Mouse (Mus musculus) heart, adult 2 months (tissue): ENCODE data around the gene Daxx. TPM values are rescaled to one million over a fixed set of nuclear protein-coding genes. Genes with fewer than 3 reads are reported as not detected.
"Not testable (repeated sequence)": the region's sequence is repeated elsewhere in the genome, so short reads cannot be mapped to it uniquely, and the experiment has no call there.

Experiments used
- DNase-seq, 2 experiments: peaks; one replicate each; pipeline ENCODE4 v3.0.0; 2021
- H3K27ac ChIP-seq: fragments of 200-600 bp; 2 replicates; pipeline ENCODE4 v1.8.1; 2022
- H3K27me3 ChIP-seq: fragments of 200-500 bp; 2 replicates; pipeline ENCODE4 v1.6.1; 2012; ENCODE audit warnings: mild to moderate bottlenecking, low read length, inconsistent platforms, mixed read lengths; ENCODE audit not compliant: control insufficient read depth, insufficient read depth
- H3K36me3 ChIP-seq: fragments of 200-500 bp; 2 replicates; pipeline ENCODE4 v1.6.1; 2012; ENCODE audit warnings: low read length, inconsistent platforms; ENCODE audit not compliant: control insufficient read depth, insufficient read depth
- H3K4me1 ChIP-seq: fragments of 200-500 bp; 2 replicates; pipeline ENCODE4 v1.6.1; 2011; ENCODE audit warnings: low read length; ENCODE audit not compliant: control insufficient read depth, insufficient read depth
- H3K4me3 ChIP-seq: fragments of 200-600 bp; 2 replicates; pipeline ENCODE4 v1.8.1; 2022
- H3K79me2 ChIP-seq: fragments of 200-500 bp; replicated peaks from 2 replicates; pipeline ENCODE4 v1.6.1; 2012; ENCODE audit warnings: mild to moderate bottlenecking, inconsistent platforms, low read length, moderate library complexity, mixed read lengths; ENCODE audit not compliant: control insufficient read depth, insufficient read depth
- H3K9ac ChIP-seq: fragments of 200-500 bp; 2 replicates; pipeline ENCODE4 v1.6.1; 2012; ENCODE audit warnings: low read depth, mild to moderate bottlenecking, control low read depth, inconsistent platforms, low read length, mixed read lengths
- CTCF ChIP-seq: fragments of 200-600 bp; IDR thresholded peaks from 2 replicates; pipeline ENCODE4 v1.8.1; 2022; ENCODE audit warnings: antibody characterized with exemption, mild to moderate bottlenecking, moderate library complexity
- EP300 ChIP-seq: fragments of 200-500 bp; IDR thresholded peaks from 2 replicates; pipeline ENCODE4 v1.6.1; 2011; ENCODE audit warnings: low read depth, low read length, control low read depth; ENCODE audit not compliant: insufficient read depth
- POLR2A ChIP-seq: fragments of 200-500 bp; IDR thresholded peaks from 2 replicates; pipeline ENCODE4 v1.6.1; 2011; ENCODE audit warnings: mild to moderate bottlenecking, low read depth, low read length, control low read depth; ENCODE audit not compliant: insufficient read depth
- WGBS: fragments of 180-500 bp; shearing (Covaris S2); methylation state at CpG from one replicate; pipeline ENCODE4 v1.1.7; 2018; 5-methylcytosine and 5-hydroxymethylcytosine counted together
- intact Hi-C: fragments of 180-260 bp; cut with DNase I; formaldehyde crosslinking; loops from one replicate; pipeline ENCODE4 v1.15.1; 2025
- long read RNA-seq: library from polyadenylated mRNA; stranded (forward); transcript quantifications from one replicate; pipeline ENCODE4 v2.0.0, GENCODE M21; 2021
- polyA plus RNA-seq: library from polyadenylated mRNA; depleted of rRNA; stranded (reverse); fragments of >200 nt; gene quantifications from 2 replicates; pipeline ENCODE4 v1.2.3, GENCODE M21; 2012; rRNA removed
- total RNA-seq, 2 experiments: library from RNA; stranded (reverse); gene quantifications; 2 replicates each; pipeline ENCODE4 v1.2.3; 2021

Daxx gene
- 10 to 100 TPM; 11.5 to 16.4 TPM for total RNA-seq
- polyA plus RNA-seq: 18.5 and 20.5 TPM in 2 replicates
- long read RNA-seq, transcript Daxx-201 (8 exons, 2,581 nt): major isoform, 8 of 12 reads
- long read RNA-seq, partial matches to known transcripts: 3 of 12 reads
- long read RNA-seq, other reads (novel, unspliced or antisense): 1 of 12 reads

DNA sequence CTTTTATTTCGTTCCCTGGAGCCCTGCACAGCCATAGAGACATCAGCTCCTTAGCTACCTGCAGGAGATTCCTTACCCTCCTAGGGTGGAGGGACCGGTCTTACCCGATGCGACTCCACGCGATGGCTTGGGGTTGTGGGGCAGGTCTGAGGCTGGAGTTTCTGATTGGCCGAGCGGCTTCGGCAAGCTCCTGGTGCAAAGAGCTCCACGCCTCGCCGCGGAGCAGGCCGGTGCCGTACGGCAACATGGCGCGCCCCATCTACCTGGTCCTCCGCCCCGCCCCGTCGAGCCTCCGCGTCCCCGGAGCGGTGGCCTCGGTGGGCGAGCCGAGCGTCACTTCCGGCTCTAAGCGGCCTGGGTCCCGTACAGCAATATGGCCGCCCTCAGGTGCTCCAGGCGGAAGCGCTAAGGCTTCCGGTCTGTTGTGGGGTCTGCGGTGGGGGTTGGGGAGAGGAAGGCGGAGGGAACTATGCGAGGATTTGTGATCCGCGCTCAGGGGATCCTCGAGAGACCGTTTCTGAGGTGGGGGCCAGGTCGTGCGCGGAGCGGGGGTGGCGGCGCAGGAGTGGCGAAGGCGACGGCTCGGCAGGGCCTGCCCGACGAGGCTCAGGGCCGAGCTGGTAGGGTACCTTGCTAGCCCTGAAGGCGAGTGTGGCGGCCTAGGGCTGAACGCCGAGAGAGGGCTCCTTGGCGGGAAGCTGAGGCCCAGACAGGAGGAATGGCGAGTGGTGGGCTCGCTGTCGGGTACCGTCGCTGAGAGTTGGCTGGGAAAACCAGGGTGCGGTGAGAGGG, at the start of gene Daxx:
Gene Daxx, plus strand, starts transcription at position 338 of the 792 bp plus-strand sequence.
- Histone ChIP-seq H3K4me1 (peaks cover 3% of the 10 kb centered on the region; the same call in 1 of the 2 replicates), H3K36me3 (no peaks in the 10 kb centered on the region; the same call in 1 of the 2 replicates), H3K27ac (peak within 1 kb of the TSS; percentile 98), H3K79me2 (no peaks in the 10 kb centered on the region), H3K27me3 (no peaks in the 10 kb centered on the region), H3K9ac (peak within 1 kb of the TSS; percentile 91), H3K4me3 (peak within 1 kb of the TSS; percentile 82)
- peak; percentile 99 to 100 for DNase-seq
- TF ChIP-seq CTCF (no peak), POLR2A (peak; percentile 70; the same call in 1 of the 2 replicates), EP300 (peak; percentile 30; the same call in 1 of the 2 replicates)
- intact Hi-C loops: no loop called here
- WGBS: under 1% methylated on average over 68 of the region's 68 CpGs

GRCm38 (mm10) chr17:33865330-33866030, 43.7 kb upstream of the Daxx start:
- 20% methylated on average over 9 of the region's 9 CpGs for WGBS
- H3K27me3 ChIP-seq: no peaks in the 10 kb centered on the region
- intact Hi-C loops: no loop called here
- no peak overlapping the region for H3K4me3 ChIP-seq
- no peak overlapping the region for H3K27ac ChIP-seq
- TF ChIP-seq EP300 (no peak), CTCF (peak; percentile 66), POLR2A (no peak)
- no peaks in the 10 kb centered on the region for H3K36me3 ChIP-seq
- H3K4me1 ChIP-seq: no peaks in the 10 kb centered on the region
- peak in 1 of 2 experiments; percentile 40 for DNase-seq
- H3K79me2 ChIP-seq: no peaks in the 10 kb centered on the region
- H3K9ac ChIP-seq: no peak overlapping the region

DNA sequence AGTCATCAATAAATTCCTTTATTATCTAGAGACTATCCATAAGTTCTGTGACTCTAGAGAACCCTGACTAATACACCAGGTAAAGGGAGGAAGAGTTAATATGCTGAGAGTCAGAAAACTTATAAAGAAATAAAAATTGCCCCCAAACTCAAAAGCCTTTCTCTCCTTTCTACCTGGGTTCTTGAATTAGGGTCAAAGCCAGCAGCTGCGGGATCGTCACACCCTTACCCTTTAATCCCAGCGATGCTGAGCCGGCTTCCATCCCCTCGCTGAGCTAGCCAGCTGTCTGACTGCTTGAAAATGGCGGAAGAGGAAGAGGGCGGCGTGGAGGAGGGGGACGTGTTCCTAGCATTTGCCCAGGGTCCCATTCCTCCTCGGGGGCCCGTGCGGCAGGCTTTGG, 35.7 kb upstream of the Daxx start, which contains the start of gene Gm7029:
Gene Gm7029, plus strand, starts transcription at position 301 of the 400 bp plus-strand sequence.
- intact Hi-C loops, H3K27ac ChIP-seq, H3K27me3 ChIP-seq, H3K4me3 ChIP-seq, DNase-seq, H3K9ac ChIP-seq, H3K79me2 ChIP-seq, H3K36me3 ChIP-seq, H3K4me1 ChIP-seq: not testable (repeated sequence)
- 69% methylated on average over 3 of the region's 12 CpGs for WGBS

- no peak for DNase-seq
- H3K79me2 ChIP-seq: no peaks in the 10 kb centered on the region
- intact Hi-C loops: no loop called here
Measured at GRCm38 (mm10) chr17:33874411-33874810, 34.8 kb upstream of the Daxx start.

DNA sequence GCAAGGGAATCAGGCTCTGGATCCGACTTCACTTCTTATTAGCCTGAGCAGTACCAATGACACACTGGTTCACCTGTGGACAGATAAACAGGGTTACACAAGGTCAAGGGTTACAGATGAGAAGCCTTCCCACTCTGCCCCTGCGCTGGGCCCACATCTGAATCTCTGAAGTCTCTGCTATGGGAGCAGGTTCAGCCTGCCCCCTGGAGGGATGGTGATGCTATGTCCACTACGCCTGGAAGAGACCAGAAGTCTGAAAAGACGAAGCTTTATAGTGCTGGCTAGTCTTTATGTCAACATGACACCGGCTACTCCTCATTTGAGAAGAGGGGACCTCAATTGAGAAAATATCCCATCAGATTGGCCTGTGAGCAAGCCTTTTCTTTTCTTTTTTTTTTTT, 33.4 kb upstream of the Daxx start:
- TF ChIP-seq CTCF: peak; percentile 45
- 86% methylated on average over 5 of the region's 5 CpGs for WGBS
- H3K36me3 ChIP-seq, H3K4me1 ChIP-seq, intact Hi-C loops, H3K9ac ChIP-seq, H3K79me2 ChIP-seq, H3K4me3 ChIP-seq, H3K27me3 ChIP-seq, DNase-seq, H3K27ac ChIP-seq: not testable (repeated sequence)

More at GRCm38 (mm10) chr17:33874411-33874810, 34.8 kb upstream of the Daxx start:
- WGBS: 89% methylated on average over 11 of the region's 11 CpGs
- no peaks in the 10 kb centered on the region for H3K36me3 ChIP-seq
- no peak overlapping the region; the same call in 1 of the 2 replicates for H3K27ac ChIP-seq
- H3K9ac ChIP-seq: no peak overlapping the region
- H3K4me3 ChIP-seq: no peak overlapping the region
- H3K27me3 ChIP-seq: no peaks in the 10 kb centered on the region
- no peaks in the 10 kb centered on the region for H3K4me1 ChIP-seq
- TF ChIP-seq POLR2A (no peak), CTCF (no peak), EP300 (no peak)

GRCm38 (mm10) chr17:33884320-33884719, 24.9 kb upstream of the Daxx start:
- H3K79me2 ChIP-seq, H3K27ac ChIP-seq, DNase-seq, intact Hi-C loops, H3K4me1 ChIP-seq, H3K9ac ChIP-seq, H3K4me3 ChIP-seq, H3K36me3 ChIP-seq, H3K27me3 ChIP-seq: not testable (repeated sequence)
- 91% methylated on average over 10 of the region's 11 CpGs for WGBS

- intact Hi-C loops: loop anchor here (5.0 kb wide), 1 partner anchor 46 kb away; the partner anchor contains the start of gene Cd320
- 38% methylated on average over 2 of the region's 2 CpGs for WGBS
- not testable (repeated sequence) for DNase-seq, H3K4me1 ChIP-seq, H3K4me3 ChIP-seq, H3K9ac ChIP-seq, H3K79me2 ChIP-seq, H3K36me3 ChIP-seq, H3K27ac ChIP-seq, H3K27me3 ChIP-seq
Measured at GRCm38 (mm10) chr17:33887802-33888201, 21.4 kb upstream of the Daxx start.

- not testable (repeated sequence) for H3K36me3 ChIP-seq, H3K79me2 ChIP-seq, H3K4me3 ChIP-seq, H3K27ac ChIP-seq, H3K27me3 ChIP-seq, DNase-seq, H3K9ac ChIP-seq, H3K4me1 ChIP-seq
- intact Hi-C loops: loop anchor here (5.0 kb wide), 1 partner anchor 46 kb away; the partner anchor contains the start of gene Cd320
Measured at GRCm38 (mm10) chr17:33888230-33888629, 21.0 kb upstream of the Daxx start.
